Mouse (Mus musculus): Measurements from ENCODE around the gene Guca2a. TPM values are rescaled to one million over a fixed set of nuclear protein-coding genes. Genes with fewer than 3 reads are reported as not detected.
A peak's percentile ranks its signal among the peaks of the same experiment; 100 is the strongest.

The Guca2a gene
- polyA plus RNA-seq, 1 experiment from 2014 or later = 13.4 TPM

DNA sequence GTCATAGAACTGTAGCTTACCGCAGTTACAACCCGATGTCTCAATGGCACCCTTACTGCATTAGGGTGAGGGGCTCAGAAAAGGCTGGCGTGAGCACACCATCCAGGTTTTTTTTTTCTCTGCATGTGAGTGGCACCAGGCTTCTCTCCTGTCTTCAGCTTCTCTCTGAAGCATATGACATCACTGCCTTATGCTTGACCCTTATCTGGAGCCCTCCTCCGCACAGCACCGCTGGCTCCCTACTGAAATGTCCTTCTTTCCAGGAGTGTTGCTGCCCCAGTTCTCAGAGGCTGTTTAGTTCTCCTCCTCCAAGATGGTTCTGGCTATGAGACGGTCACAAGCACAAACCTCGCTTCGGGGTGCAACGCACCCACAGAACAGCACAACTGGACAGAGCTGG lies 33.7 kb downstream of the Guca2a start:
- no peak for ATAC-seq (ENCODE audit: low FRiP score, low TSS enrichment)
- Histone ChIP-seq H3K27me3 (ENCODE audit: insufficient read depth, low read length) (no peaks in the 10 kb centered on the region), H3K4me2 (replicated peaks; ENCODE audit: low read depth, low read length) (no peak overlapping the region), H3K4me3 (ENCODE audit: low read length) (no peak overlapping the region), H3K9ac (replicated peaks; ENCODE audit: low read length) (no peak overlapping the region), H3K27ac (ENCODE audit: low read length) (no peak overlapping the region), H3K4me1 (ENCODE audit: insufficient read depth, low read length) (0 out of 2 replicates have a peak, but pooled peaks cover 4% of the 10 kb centered on the region), H3K9me3 (ENCODE audit: low read length) (no peaks in the 10 kb centered on the region), H3K36me3 (ENCODE audit: insufficient read depth, low read length) (no peaks in the 10 kb centered on the region)
- 87% methylated on average over 9 of the region's 9 CpGs for whole genome bisulfite sequencing

DNA sequence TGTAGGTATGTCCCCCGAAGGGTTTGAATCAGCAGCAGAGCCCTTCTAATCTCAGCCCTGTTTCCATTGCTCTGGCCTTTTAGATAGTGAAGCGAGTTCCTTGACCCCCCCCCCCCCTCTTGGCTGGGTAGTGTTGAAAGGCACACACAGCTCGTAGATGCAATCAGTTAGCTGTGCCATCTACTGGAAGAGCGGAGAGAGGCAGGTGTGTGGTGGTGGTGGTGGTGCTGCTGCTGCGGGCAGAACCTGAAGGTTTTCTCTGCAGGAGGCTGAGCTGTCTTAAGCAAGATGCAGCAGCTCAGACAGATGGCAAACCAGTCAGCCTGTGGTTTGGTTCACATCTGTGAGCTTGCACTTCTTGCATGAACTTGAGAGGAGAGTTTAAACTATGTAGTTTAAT lies 35.2 kb downstream of the Guca2a start:
- ATAC-seq (ENCODE audit: low FRiP score, low TSS enrichment) = no peak
- H3K4me2 ChIP-seq (replicated peaks; ENCODE audit: low read depth, low read length) = no peak overlapping the region
- WGBS = 45% methylated on average over 5 of the region's 5 CpGs

DNA sequence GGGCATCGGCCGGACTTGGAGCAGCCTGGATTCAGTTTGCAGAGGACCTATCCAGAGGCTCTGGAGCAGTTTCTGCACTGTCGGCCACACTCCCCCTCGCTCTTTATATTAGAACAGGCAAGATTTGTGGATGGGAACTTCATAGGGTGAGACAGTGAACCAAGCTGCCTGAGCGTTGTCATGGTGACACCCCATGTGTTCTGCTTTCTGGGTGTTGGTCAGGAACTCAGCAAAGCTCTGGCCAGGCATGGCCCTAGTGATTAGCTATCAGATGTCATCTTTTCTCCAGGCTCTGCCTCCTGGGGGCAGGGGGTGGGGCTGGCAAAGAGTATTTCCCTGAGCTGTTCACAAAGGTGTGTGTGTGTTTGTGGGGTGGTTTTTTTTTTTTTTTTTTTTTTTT lies 45.1 kb downstream of the Guca2a start:
- no peaks in the 10 kb centered on the region for H3K4me1 ChIP-seq (ENCODE audit: insufficient read depth, low read length)
- peak; percentile 67; the same call in 1 of the 2 replicates for ATAC-seq (ENCODE audit: low FRiP score, low TSS enrichment)
- H3K27me3 ChIP-seq (ENCODE audit: insufficient read depth, low read length) = no peaks in the 10 kb centered on the region
- H3K4me2 ChIP-seq (replicated peaks; ENCODE audit: low read depth, low read length) = no peak overlapping the region
- WGBS = 34% methylated on average over 5 of the region's 5 CpGs
- H3K36me3 ChIP-seq (ENCODE audit: insufficient read depth, low read length) = no peaks in the 10 kb centered on the region
- no peak overlapping the region for H3K27ac ChIP-seq (ENCODE audit: low read length)
- H3K4me3 ChIP-seq (ENCODE audit: low read length) = no peak overlapping the region
- no peaks in the 10 kb centered on the region for H3K9me3 ChIP-seq (ENCODE audit: low read length)
- no peak overlapping the region for H3K9ac ChIP-seq (replicated peaks; ENCODE audit: low read length)

More for the DNA sequence above, 35.2 kb downstream of the Guca2a start:
- Histone ChIP-seq H3K27ac (ENCODE audit: low read length) (no peak overlapping the region), H3K9ac (replicated peaks; ENCODE audit: low read length) (no peak overlapping the region), H3K9me3 (ENCODE audit: low read length) (no peaks in the 10 kb centered on the region), H3K4me1 (ENCODE audit: insufficient read depth, low read length) (0 out of 2 replicates have a peak, but pooled peaks cover 4% of the 10 kb centered on the region), H3K4me3 (ENCODE audit: low read length) (no peak overlapping the region), H3K36me3 (ENCODE audit: insufficient read depth, low read length) (no peaks in the 10 kb centered on the region), H3K27me3 (ENCODE audit: insufficient read depth, low read length) (no peaks in the 10 kb centered on the region)

DNA sequence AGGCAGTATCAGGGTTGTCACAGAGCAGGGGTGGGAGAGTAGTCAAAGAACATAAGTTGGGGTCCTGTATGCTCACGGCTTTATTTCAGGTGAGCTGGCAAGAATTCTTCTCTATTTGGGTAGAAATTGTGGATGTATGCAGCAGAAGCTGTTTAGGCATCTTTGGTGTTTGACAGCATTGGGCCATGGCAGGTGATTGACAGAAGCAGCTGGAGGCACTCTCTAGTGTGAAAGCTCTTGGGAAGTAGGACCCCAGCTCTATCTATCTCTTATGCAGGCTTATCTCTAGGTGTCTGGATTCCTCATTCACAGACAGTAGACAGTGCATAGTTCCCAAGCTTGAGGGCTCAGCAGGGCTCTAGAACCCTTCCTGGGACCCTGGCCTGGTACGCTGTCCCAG lies 48.2 kb downstream of the Guca2a start:
- no peaks in the 10 kb centered on the region for H3K9me3 ChIP-seq (ENCODE audit: low read length)
- H3K27ac ChIP-seq (ENCODE audit: low read length) = no peak overlapping the region
- WGBS = 93% methylated on average over 2 of the region's 2 CpGs
- H3K4me1 ChIP-seq (ENCODE audit: insufficient read depth, low read length) = no peaks in the 10 kb centered on the region
- H3K4me3 ChIP-seq (ENCODE audit: low read length) = no peak overlapping the region
- H3K4me2 ChIP-seq (replicated peaks; ENCODE audit: low read depth, low read length) = no peak overlapping the region
- H3K27me3 ChIP-seq (ENCODE audit: insufficient read depth, low read length) = no peaks in the 10 kb centered on the region
- no peak overlapping the region for H3K9ac ChIP-seq (replicated peaks; ENCODE audit: low read length)
- ATAC-seq (ENCODE audit: low FRiP score, low TSS enrichment) = no peak
- no peaks in the 10 kb centered on the region for H3K36me3 ChIP-seq (ENCODE audit: insufficient read depth, low read length)

Other genes with a start within 250 kb of the Guca2a start
- gene Ccdc30, start 222.2 kb upstream of the Guca2a start, polyA plus RNA-seq (2015; fragmentation: Nextera tagmentation; extraction: Ambion mirVana) = 7.5 TPM in 2 replicates
- gene Ppcs, start 215.3 kb upstream of the Guca2a start, polyA plus RNA-seq (2015; fragmentation: Nextera tagmentation; extraction: Ambion mirVana) = 49.0 and 52.8 TPM in 2 replicates
- gene Zmynd12, start 214.9 kb upstream of the Guca2a start, polyA plus RNA-seq (2015; fragmentation: Nextera tagmentation; extraction: Ambion mirVana) = 0.75 and 0.87 TPM in 2 replicates
- gene Rimkla, start 145.1 kb upstream of the Guca2a start, polyA plus RNA-seq (2015; fragmentation: Nextera tagmentation; extraction: Ambion mirVana) = 1.8 and 2.2 TPM in 2 replicates
- gene Foxj3, start 100.7 kb upstream of the Guca2a start, polyA plus RNA-seq (2015; fragmentation: Nextera tagmentation; extraction: Ambion mirVana) = 25.4 and 27.8 TPM in 2 replicates
- gene Frg2f1, start 98.2 kb upstream of the Guca2a start, polyA plus RNA-seq (2015; fragmentation: Nextera tagmentation; extraction: Ambion mirVana) = 4.5 and 5.4 TPM in 2 replicates
- gene Guca2b, start 21.2 kb downstream of the Guca2a start, polyA plus RNA-seq (2015; fragmentation: Nextera tagmentation; extraction: Ambion mirVana) = 4.1 and 6.0 TPM in 2 replicates
- 6.6 and 7.0 TPM in 2 replicates for gene Hivep3, start 96.1 kb downstream of the Guca2a start, polyA plus RNA-seq (2015; fragmentation: Nextera tagmentation; extraction: Ambion mirVana)

Data from kidney, embryonic 16.5 days (tissue).